ENCODE assay signal across 13 mouse cellular contexts in the genomic region with DNA sequence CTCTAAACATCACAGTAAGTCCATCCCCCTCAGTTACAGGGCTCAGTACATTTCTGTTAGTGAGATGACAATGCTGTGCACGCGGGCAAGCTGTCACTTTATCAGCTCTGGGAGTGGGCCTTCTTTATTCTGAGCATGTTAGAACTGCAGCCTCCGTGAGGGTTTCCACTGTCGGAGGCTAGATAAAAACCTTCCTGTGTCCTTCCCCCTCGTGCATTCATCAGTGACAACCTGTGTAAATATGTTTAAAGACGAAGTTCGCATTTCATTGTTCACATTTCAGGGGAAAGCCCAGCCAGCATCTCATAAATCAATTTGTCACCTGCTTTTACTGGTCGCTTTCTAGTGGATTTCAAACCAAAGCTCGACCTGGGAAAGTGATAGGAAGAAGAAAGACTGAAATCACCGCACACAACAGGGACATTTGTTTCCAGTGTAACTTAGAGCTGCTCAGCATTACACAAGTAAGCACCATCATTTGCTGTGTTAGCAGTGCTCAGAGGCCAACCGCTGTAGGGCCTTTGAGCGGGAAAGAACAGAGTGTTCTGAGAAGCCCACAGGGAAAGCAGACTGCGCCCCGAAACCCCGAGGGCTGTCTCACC. TPM values are rescaled to one million over a fixed set of nuclear protein-coding genes. Genes with fewer than 3 reads are reported as not detected.
DNase-seq lines count a peak whose midpoint lies in the region; ATAC-seq and TF ChIP-seq lines count a peak whose summit lies in the region.
"Had no signal": no experiment of that assay in that cellular context is flagged by ENCODE, and none has a peak within 500 bp of the region (broad histone marks: within the 10 kb centered on the region; RNA-seq: fewer than 3 reads in every experiment).

No protein-coding gene starts in this region.

- H3K4me2 ChIP-seq in forebrain, embryonic 13.5 days, result 0 out of 2 replicates have a peak overlapping the region, but pooled peaks have one; percentile 4
- H3K4me2 ChIP-seq in forebrain, embryonic 11.5 days (ENCODE audit: low read depth, low read length, severe bottlenecking), result no peak overlapping the region
- H3K4me2 ChIP-seq in forebrain, postnatal 0 days (ENCODE audit: low read depth), result no peak overlapping the region
- H3K4me2 ChIP-seq: heart, embryonic 12.5 days; liver, embryonic 15.5 days had no signal

- H3K4me3 ChIP-seq in forebrain, embryonic 13.5 days, result no peak overlapping the region
- no peak overlapping the region for H3K4me3 ChIP-seq in forebrain, embryonic 11.5 days (ENCODE audit: low read depth, low read length)
- no peak overlapping the region for H3K4me3 ChIP-seq in forebrain, postnatal 0 days (ENCODE audit: low read depth, low read length)
- H3K4me3 ChIP-seq: heart, embryonic 12.5 days; liver, embryonic 15.5 days had no signal

- WGBS in forebrain, embryonic 13.5 days, result 43% methylated on average over 15 of the region's 15 CpGs
- 65% methylated on average over 15 of the region's 15 CpGs for WGBS in forebrain, embryonic 11.5 days
- WGBS in forebrain, postnatal 0 days, result 42% methylated on average over 15 of the region's 15 CpGs

- no peak for TF ChIP-seq POLR2A in brain, embryonic 14.5 days (IDR thresholded peaks at IDR 0.05; ENCODE audit: borderline replicate concordance, extremely low read depth, insufficient read depth, insufficient read length, poor library complexity, severe bottlenecking)

- peaks cover 28% of the 10 kb centered on the region for H3K4me1 ChIP-seq in forebrain, embryonic 13.5 days
- peaks cover 9% of the 10 kb centered on the region for H3K4me1 ChIP-seq in forebrain, embryonic 11.5 days (replicated peaks; ENCODE audit: control insufficient read depth, insufficient read depth, low read length)
- H3K4me1 ChIP-seq in forebrain, postnatal 0 days (ENCODE audit: insufficient read depth), result peaks cover 5% of the 10 kb centered on the region; the same call in 1 of the 2 replicates

- 0 out of 2 replicates have a peak overlapping the region, but pooled peaks have one; percentile 13 for H3K9ac ChIP-seq in forebrain, embryonic 13.5 days
- no peak overlapping the region for H3K9ac ChIP-seq in forebrain, embryonic 11.5 days (ENCODE audit: low read length)
- no peak overlapping the region for H3K9ac ChIP-seq in forebrain, postnatal 0 days
- H3K9ac ChIP-seq: heart, embryonic 12.5 days; liver, embryonic 15.5 days had no signal

- TF ChIP-seq CTCF in brain, embryonic 14.5 days (IDR thresholded peaks at IDR 0.05; ENCODE audit: borderline replicate concordance, extremely low read depth, insufficient read depth, insufficient read length), result no peak
- TF ChIP-seq CTCF in forebrain, postnatal 0 days (IDR thresholded peaks at IDR 0.05; ENCODE audit: low read depth), result no peak

- no peaks in the 10 kb centered on the region for H3K9me3 ChIP-seq in forebrain, embryonic 13.5 days (replicated peaks)
- no peaks in the 10 kb centered on the region for H3K9me3 ChIP-seq in forebrain, embryonic 11.5 days (ENCODE audit: control insufficient read depth, low read length)
- H3K9me3 ChIP-seq in forebrain, postnatal 0 days (ENCODE audit: low read length), result no peaks in the 10 kb centered on the region
- H3K9me3 ChIP-seq: heart, embryonic 12.5 days; liver, embryonic 15.5 days had no signal

- DNase-seq in forebrain, embryonic 11.5 days (ENCODE audit: low spot score), result no peak
- DNase-seq in brain, embryonic 14.5 days (ENCODE audit: low read depth), result peak; percentile 64
- peak; percentile 25 for DNase-seq in forebrain, postnatal 0 days
- DNase-seq in mesoderm, embryonic 11.5 days (ENCODE audit: low read depth, low spot score), result peak; percentile 78
- no peak for DNase-seq in T-cell, adult 2 months (ENCODE audit: low spot score)
- DNase-seq in layer of hippocampus, adult 11-12 months (ENCODE audit: low spot score), result no peak
- DNase-seq in ovary, adult 18-20 months (ENCODE audit: low spot score), result no peak
- DNase-seq: kidney, adult 2 months; right cerebral cortex, adult 18-20 months had no signal

- H3K27me3 ChIP-seq in forebrain, embryonic 13.5 days, result no peaks in the 10 kb centered on the region; the same call in 1 of the 2 replicates
- no peaks in the 10 kb centered on the region for H3K27me3 ChIP-seq in forebrain, embryonic 11.5 days (ENCODE audit: control insufficient read depth, insufficient read depth, low read length)
- no peaks in the 10 kb centered on the region for H3K27me3 ChIP-seq in forebrain, postnatal 0 days (ENCODE audit: insufficient read depth, low read length)
- H3K27me3 ChIP-seq: heart, embryonic 12.5 days; liver, embryonic 15.5 days had no signal

- no peak overlapping the region for H3K27ac ChIP-seq in forebrain, embryonic 13.5 days
- H3K27ac ChIP-seq in forebrain, embryonic 11.5 days (ENCODE audit: low read depth, low read length), result no peak overlapping the region
- H3K27ac ChIP-seq in forebrain, postnatal 0 days (ENCODE audit: low read depth, low read length), result no peak overlapping the region
- H3K27ac ChIP-seq: liver, embryonic 15.5 days had no signal

- no peaks in the 10 kb centered on the region for H3K36me3 ChIP-seq in forebrain, embryonic 13.5 days (ENCODE audit: poor library complexity, severe bottlenecking)
- H3K36me3 ChIP-seq in forebrain, embryonic 11.5 days (ENCODE audit: control insufficient read depth, insufficient read depth, low read length), result no peaks in the 10 kb centered on the region
- H3K36me3 ChIP-seq in forebrain, postnatal 0 days (ENCODE audit: insufficient read depth), result no peaks in the 10 kb centered on the region
- H3K36me3 ChIP-seq: heart, embryonic 12.5 days; liver, embryonic 15.5 days had no signal

- ATAC-seq in forebrain, embryonic 13.5 days, result no peak
- no peak for ATAC-seq in forebrain, embryonic 11.5 days (replicated peaks; ENCODE audit: low FRiP score)
- ATAC-seq in forebrain, postnatal 0 days, result no peak; the same call in 1 of the 2 replicates
- ATAC-seq: activated CD4-positive, CD25-positive, alpha-beta regulatory T cell, adult 4 months had no signal

RNA-seq across cellular contexts. Expression of a gene that starts 55.8 kb away (rescaled TPM):
- 19.4 and 24.3 TPM in 2 replicates for polyA plus RNA-seq in forebrain, embryonic 13.5 days (2015; fragmentation: Nextera tagmentation; extraction: Ambion mirVana)
- 27.9 and 31.6 TPM in 2 replicates for polyA plus RNA-seq in forebrain, embryonic 11.5 days (2014; fragmentation: Nextera tagmentation; extraction: Ambion mirVana)
- 13.5 and 16.8 TPM in 2 replicates for polyA plus RNA-seq in brain, embryonic 14.5 days (2012; rRNA removed)
- 12.3 and 14.3 TPM in 2 replicates for total RNA-seq in forebrain, postnatal 0 days (2014; rRNA removed)
- polyA plus RNA-seq in forebrain, postnatal 0 days (2015; fragmentation: Nextera tagmentation; extraction: Ambion mirVana), result 25.9 and 31.0 TPM in 2 replicates

Comparison
In these comparisons a context has a peak if more than half of its experiments do, and no peak if none do; other contexts are left out.
1. DNase-seq: peak in brain, embryonic 14.5 days (single experiment), forebrain, postnatal 0 days (single experiment) and mesoderm, embryonic 11.5 days (single experiment); none in forebrain, embryonic 11.5 days (single experiment), T-cell, adult 2 months (single experiment), layer of hippocampus, adult 11-12 months (single experiment) and ovary, adult 18-20 months (single experiment).